Mouse (Mus musculus) right cerebral cortex, adult 18-20 months (tissue): ENCODE results near the gene Klk1b26.
"Not testable (repeated sequence)": the region's sequence is repeated elsewhere in the genome, so short reads cannot be mapped to it uniquely, and the experiment has no call there.

ENCODE experiments used
- DNase-seq: peaks from one replicate; pipeline ENCODE4 v3.0.0; 2022; ENCODE audit warnings: mixed read lengths

Gene Klk1b26

DNA sequence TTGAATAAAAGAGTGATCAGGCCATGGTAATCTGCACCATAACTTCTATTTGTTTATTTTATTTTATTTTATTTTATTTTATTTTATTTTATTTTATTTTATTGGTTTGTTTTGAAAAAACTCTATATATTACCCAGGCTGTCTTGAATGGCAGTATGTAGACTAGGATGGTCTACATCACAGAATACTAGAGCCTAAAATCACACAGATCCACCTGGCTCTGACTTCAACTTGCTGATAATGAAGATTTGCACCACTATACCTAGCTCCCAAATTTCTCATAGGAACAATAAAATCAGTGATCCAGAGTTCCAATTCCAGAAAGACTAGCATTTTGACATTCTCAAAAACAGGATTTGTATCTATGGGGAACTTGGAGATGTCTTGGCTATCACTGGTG lies at the start of gene Klk1b26:
Gene Klk1b26 (plus strand): TSS at position 301 of the 400 bp plus-strand sequence.
- not testable (repeated sequence) for DNase-seq

DNA sequence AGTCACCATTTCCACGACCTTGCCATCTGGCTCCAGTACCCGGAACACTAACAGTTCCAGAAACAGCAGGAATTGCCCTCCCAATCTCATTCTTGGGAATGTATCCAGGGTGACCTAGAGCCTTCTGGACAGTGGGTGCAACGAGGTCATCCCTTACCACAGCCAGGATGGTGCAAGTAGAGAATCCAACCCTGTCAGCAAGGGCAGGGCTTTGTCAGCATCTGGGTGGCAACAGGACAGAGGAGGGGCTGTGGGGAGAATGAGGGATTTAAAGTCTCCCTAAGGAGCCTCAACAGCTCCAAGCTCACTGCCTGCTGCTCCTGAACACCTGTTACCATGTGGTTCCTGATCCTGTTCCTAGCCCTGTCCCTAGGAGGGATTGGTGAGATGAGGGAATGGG lies 45.5 kb upstream of the Klk1b26 start, which contains the start of gene Klk1b1:
Gene Klk1b1 (plus strand): TSS at position 301 of the 400 bp plus-strand sequence.
- no peak for DNase-seq

DNA sequence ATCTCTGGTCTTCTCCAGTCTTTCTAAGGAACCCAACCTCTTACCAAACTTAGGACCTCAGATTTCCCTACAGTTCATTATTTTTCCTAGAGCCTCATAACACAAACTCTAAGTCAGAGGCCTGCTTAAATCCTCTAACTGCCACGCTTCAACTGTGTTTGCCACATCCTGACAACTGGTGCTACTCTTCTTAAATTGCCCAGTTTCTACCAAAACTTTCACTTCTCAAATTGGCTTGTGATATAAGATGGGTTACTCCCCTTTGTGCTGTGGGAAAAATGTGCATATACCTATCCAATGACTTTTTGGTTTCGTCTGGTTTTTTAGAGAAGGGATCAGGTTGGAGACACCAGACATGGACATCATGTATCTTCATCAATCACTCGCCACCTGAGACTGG lies 44.9 kb upstream of the Klk1b26 start:
- no peak for DNase-seq

DNA sequence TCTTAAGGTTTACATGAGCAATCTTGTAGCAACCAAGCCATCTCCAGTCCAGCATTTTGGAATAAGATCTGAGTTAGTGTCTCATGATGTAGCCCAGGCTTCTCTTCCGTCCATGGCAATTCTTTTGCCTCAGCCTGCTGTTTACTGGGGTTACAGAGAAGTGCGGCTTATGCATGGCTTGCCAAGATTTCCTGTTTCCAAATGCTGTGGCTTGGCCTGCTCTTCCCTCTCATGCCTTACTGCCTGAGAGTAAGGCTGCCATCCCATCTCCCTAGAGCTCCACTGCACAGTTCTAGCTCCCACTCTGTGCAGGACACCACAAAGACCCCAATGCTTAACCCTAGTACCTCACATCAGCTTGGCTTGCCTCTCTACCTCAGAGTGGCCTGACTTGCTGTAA lies 44.4 kb upstream of the Klk1b26 start:
- no peak for DNase-seq

DNA sequence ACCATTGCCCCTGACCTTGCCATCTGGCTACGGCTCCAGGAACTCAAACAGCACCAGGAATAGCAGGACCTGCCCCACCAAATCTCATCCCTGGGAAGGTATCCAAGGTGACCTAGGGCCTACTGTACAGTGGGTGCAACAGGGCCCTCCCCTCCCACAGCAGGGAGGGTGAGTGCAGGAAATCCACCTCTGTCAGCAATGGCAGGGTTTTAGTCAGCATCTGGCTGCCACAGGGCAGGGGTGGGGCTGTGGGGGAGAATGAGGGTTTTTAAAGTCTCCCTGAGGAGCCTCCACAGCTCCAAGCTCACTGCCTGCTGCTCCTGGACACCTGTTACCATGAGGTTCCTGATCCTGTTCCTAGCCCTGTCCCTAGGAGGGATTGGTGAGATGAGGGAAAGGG lies 36.2 kb upstream of the Klk1b26 start, which contains the start of gene Klk1b9:
Gene Klk1b9 (plus strand): TSS at position 301 of the 400 bp plus-strand sequence.
- not testable (repeated sequence) for DNase-seq

DNA sequence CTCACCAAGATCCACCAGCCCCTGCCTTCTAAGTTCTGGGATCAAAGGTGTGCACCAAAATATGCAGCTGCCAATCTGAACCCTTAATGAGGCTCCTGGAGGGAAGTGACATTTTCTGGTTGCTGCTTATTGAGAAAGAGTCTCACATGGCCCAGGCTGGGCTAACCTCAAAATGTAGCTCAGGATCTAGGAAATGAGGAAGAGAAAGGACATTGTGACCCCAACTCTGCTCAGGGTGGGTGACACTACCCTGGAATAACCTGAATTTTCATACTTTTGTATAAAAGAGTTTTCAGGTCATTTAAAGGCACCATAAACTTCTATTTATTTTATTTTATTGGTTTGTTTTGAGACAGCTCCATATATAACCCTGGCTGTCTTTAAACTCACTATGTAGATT lies 26.3 kb upstream of the Klk1b26 start:
- DNase-seq = no peak

DNA sequence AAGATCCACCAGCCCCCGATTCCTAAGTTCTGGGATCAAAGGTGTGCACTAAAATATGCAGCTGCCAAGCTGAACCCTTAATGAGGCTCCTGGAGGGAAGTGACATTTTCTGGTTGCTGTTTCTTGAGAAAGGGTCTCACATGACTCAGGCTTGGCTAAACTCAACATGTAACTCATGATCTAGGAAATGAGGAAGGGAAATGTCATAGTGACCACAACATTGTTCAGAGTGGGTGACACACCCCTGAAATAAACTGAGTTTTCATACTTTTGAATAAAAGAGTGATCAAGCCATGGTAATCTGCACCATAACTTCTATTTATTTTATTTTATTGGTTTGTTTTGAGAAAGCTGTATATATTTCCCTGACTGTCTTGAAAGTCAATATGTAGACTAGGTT lies 17.1 kb upstream of the Klk1b26 start:
- not testable (repeated sequence) for DNase-seq

DNA sequence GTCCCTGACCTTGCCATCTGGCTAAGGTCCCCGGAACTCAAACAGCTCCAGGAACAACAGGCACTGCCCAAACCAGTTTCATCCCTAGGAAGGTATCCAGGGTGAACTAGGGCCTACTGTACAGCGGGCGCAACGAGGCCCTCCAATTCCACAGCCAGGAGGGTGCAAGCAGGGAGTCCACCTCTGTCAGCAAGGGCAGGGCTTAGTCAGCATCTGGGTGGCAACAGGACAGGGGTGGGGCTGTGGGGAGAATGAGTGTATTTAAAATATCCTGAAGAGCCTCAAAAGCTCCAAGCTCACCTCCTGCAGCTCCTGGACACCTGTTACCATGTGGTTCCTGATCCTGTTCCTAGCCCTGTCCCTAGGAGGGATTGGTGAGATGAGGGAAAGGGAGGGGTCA lies 16.4 kb upstream of the Klk1b26 start, which contains the start of gene Klk1b11:
Gene Klk1b11 (plus strand): TSS at position 301 of the 400 bp plus-strand sequence.
- DNase-seq = not testable (repeated sequence)

DNA sequence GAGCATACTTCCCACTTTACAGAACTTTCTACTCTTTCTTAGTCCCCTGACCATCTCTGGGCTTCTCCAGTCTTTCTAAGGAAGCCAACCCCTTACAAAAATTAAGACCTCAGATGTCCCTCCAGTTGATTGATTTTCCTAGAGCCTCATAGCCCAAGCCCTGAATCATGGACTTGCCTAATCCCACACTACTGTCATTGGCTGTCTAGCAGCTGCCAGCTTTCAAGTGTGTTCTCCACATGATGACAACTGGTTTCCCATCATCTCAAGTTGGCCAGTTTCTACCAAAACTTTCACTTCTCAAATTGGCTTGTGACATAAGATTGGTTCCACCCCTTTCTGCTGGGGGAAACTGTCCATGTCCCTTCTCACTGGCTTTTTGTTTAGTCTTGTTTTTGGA lies 7.1 kb upstream of the Klk1b26 start:
- no peak for DNase-seq

DNA sequence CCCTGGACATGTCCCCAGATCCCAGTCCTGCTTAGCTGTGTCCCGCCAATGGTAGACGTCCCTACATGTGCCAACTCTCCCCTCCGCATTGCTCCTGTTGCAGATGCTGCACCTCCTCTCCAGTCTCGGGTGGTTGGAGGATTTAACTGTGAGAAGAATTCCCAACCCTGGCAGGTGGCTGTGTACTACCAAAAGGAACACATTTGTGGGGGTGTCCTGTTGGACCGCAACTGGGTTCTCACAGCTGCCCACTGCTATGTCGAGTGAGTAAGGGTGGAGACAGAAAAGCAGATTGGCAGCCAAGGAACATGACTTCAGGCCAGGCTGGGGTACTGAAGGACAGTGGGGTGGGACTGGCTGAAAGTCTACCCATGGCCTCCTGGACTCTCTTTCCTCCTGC lies 2.7 kb downstream of the Klk1b26 start:
- DNase-seq = peak; percentile 36

DNA sequence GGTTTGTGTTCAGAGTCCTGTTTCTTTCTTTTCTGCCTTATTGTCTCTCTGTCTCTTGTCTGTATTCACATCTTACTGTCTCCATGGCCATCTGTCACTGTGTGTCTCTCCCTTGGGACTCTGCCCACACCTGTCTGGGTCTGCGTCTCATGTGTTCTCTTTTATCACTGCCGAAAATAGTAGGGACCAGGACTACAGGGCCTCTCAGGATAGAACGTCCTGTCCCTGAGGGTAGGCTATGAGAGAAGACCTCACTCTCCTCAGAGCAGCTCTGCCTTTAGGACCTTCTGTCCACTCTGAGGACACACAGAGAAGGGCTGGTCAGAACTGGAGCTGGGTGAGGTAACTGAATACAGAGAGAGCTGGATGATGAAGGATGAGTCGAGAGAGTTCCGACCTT lies 3.1 kb downstream of the Klk1b26 start:
- peak; percentile 7 for DNase-seq

DNA sequence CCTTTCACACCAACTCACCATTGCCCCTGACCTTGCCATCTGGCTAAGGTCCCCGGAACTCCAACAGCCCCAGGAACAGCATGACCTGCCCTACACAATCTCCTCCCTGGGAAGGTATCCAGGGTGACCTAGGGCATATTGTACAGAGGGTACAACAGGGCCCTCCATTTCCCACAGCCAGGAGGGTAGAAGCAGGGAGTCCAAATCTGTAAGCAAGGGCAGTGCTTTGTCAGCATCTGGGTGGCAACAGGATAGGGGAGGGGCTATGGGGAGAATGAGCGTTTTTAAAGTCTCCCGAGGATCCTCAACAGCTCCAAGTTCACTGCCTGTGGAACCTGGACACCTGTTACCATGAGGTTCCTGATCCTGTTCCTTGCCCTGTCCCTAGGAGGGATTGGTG lies 40.0 kb downstream of the Klk1b26 start, which contains the start of gene Klk1b27:
Gene Klk1b27 (plus strand): TSS at position 301 of the 400 bp plus-strand sequence.
- DNase-seq = not testable (repeated sequence)
